Mouse (Mus musculus) intestine, embryonic 15.5 days (tissue): ENCODE data around the gene Lrrfip2. TPM values are rescaled to one million over a fixed set of nuclear protein-coding genes. Genes with fewer than 3 reads are reported as not detected.
A peak's percentile ranks its signal among the peaks of the same experiment; 100 is the strongest.

Experiments
- ATAC-seq: fragments of 200-750 bp; cut with Nextera tagmentation; 2 replicates; pipeline ENCODE4 v1.8.0; 2017; ENCODE audit warnings: moderate TSS enrichment, moderate library complexity
- H3K27ac ChIP-seq: fragments of 300-500 bp; sonication (generic); 2 replicates; pipeline ENCODE4 v1.5.1; 2015; ENCODE audit warnings: mild to moderate bottlenecking, inconsistent platforms
- H3K27me3 ChIP-seq: fragments of 300-500 bp; sonication (generic); replicated peaks from 2 replicates; pipeline ENCODE4 v1.6.1; 2015; ENCODE audit warnings: inconsistent platforms
- H3K36me3 ChIP-seq: fragments of 300-500 bp; sonication (generic); 2 replicates; pipeline ENCODE4 v1.6.1; 2015; ENCODE audit warnings: inconsistent platforms
- H3K4me1 ChIP-seq: fragments of 300-500 bp; sonication (generic); replicated peaks from 2 replicates; pipeline ENCODE4 v1.6.1; 2015; ENCODE audit warnings: inconsistent platforms
- H3K4me2 ChIP-seq: fragments of 300-500 bp; sonication (generic); replicated peaks from 2 replicates; pipeline ENCODE4 v1.6.1; 2015; ENCODE audit warnings: mild to moderate bottlenecking, inconsistent platforms
- H3K4me3 ChIP-seq: fragments of 300-500 bp; sonication (generic); replicated peaks from 2 replicates; pipeline ENCODE4 v1.5.1; 2015; ENCODE audit warnings: inconsistent platforms
- H3K9ac ChIP-seq: fragments of 300-500 bp; sonication (generic); 2 replicates; pipeline ENCODE4 v1.6.1; 2015; ENCODE audit warnings: inconsistent platforms
- H3K9me3 ChIP-seq: fragments of 300-500 bp; sonication (generic); 2 replicates; pipeline ENCODE4 v1.6.1; 2016; ENCODE audit warnings: inconsistent platforms
- WGBS: fragments of 180-500 bp; shearing (Covaris S2); methylation state at CpG from one replicate; pipeline ENCODE4 v1.1.7; 2015; 5-methylcytosine and 5-hydroxymethylcytosine counted together
- polyA plus RNA-seq: library from polyadenylated mRNA; unstranded; fragments of >200 nt; fragmentation: Nextera tagmentation; extraction: Ambion mirVana; gene quantifications from 2 replicates; pipeline ENCODE4 v1.2.1, GENCODE M21; 2015

Gene Lrrfip2
- polyA plus RNA-seq, 1 experiment from 2014 or later, result 41.6 TPM

DNA sequence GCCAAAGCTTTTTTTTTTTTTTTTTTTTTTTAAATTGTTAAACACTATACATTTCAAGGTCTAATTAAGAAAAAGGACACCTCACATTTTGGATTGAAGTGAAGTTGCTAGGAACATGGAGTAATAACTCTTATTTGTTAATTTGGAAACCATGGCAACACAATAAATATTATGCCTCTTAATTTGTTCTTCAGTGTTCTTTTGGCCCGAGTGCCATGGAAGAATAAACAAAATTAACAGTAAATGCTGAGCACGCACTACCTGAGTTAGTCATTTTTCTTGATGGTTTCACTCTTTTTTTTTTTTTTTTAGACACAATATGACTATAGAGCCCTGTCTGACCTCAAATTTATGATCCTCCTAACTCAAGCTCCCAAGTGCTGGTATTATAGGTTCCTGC, 30.6 kb downstream of the Lrrfip2 start:
- no peak overlapping the region for H3K27ac ChIP-seq
- H3K27me3 ChIP-seq, result no peaks in the 10 kb centered on the region
- H3K4me3 ChIP-seq, result no peak overlapping the region
- peaks cover 14% of the 10 kb centered on the region; the same call in 1 of the 2 replicates for H3K4me1 ChIP-seq
- H3K9me3 ChIP-seq, result no peaks in the 10 kb centered on the region
- WGBS, result 36% methylated on average over 2 of the region's 2 CpGs
- H3K36me3 ChIP-seq, result no peaks in the 10 kb centered on the region; the same call in 1 of the 2 replicates
- no peak overlapping the region for H3K4me2 ChIP-seq
- H3K9ac ChIP-seq, result no peak overlapping the region
- peak; percentile 26; the same call in 1 of the 2 replicates for ATAC-seq

DNA sequence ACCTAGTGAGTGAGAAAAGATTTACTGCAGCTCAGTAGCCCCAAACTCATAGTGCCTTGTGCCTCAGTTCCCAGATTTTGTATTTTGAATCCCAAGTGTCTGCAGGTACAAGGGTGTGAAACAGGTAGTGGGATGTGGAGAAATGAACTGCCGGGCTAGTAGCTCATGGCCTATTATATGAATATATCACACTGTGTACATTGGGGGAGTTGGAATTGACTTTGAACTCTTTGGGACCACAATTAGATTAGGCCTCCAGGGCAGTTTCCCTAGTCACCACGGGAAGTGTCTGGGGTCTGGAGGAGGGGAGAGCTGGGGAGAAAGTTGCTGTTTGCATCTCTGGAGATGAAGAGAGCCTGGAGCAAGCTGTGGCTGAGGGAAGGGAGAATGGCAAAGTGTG, 31.0 kb downstream of the Lrrfip2 start:
- Histone ChIP-seq H3K27ac (0 out of 2 replicates have a peak overlapping the region, but pooled peaks have one; percentile 40), H3K27me3 (no peaks in the 10 kb centered on the region), H3K4me3 (no peak overlapping the region), H3K4me1 (peaks cover 14% of the 10 kb centered on the region; the same call in 1 of the 2 replicates), H3K9ac (no peak overlapping the region), H3K9me3 (no peaks in the 10 kb centered on the region), H3K4me2 (no peak overlapping the region), H3K36me3 (no peaks in the 10 kb centered on the region; the same call in 1 of the 2 replicates)
- WGBS, result 34% methylated on average over 2 of the region's 2 CpGs
- ATAC-seq, result peak; percentile 69

DNA sequence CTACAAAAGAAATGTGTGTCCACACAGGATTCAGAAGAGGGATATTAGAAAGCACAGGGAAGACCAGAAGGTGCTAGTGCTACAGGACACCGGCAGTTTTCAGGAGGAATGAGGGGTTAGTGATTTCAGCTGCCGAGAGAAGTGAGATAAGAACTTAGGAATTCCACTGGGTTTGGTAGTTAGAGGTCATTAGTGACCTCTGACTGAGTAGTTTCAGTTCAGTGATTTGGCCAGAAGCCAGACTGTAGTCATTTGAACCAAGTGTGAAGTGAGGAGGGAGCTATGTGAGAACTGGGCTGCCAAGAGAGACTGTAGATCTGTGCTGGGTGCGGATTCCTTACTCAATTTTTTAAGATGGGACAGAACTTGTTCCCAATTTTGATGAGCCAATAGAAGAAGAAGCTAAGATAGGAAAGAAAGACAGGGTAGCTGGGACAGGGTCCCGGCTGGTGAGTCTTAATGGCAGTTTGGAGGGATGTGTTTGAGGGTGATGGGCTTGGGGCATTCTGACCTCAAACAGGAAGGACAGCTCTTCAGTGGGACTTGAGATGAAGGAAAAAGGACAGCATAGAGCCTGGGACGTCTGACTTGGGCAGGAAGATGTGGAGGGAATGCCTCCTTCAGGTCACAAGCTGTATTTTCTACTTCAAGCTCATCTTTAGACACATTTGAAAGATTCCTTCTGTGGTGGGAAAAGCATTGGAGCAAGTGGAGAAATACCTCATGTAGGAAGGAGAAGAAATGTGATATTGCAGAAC, 32.0 kb downstream of the Lrrfip2 start:
- peaks cover 14% of the 10 kb centered on the region; the same call in 1 of the 2 replicates for H3K4me1 ChIP-seq
- no peak overlapping the region for H3K4me3 ChIP-seq
- 39% methylated on average over 5 of the region's 5 CpGs for WGBS
- no peak overlapping the region for H3K9ac ChIP-seq
- 0 out of 2 replicates have a peak overlapping the region, but pooled peaks have one; percentile 40 for H3K27ac ChIP-seq
- H3K36me3 ChIP-seq, result no peaks in the 10 kb centered on the region
- H3K9me3 ChIP-seq, result no peaks in the 10 kb centered on the region
- H3K4me2 ChIP-seq, result no peak overlapping the region
- ATAC-seq, result peak; percentile 74
- H3K27me3 ChIP-seq, result no peaks in the 10 kb centered on the region

DNA sequence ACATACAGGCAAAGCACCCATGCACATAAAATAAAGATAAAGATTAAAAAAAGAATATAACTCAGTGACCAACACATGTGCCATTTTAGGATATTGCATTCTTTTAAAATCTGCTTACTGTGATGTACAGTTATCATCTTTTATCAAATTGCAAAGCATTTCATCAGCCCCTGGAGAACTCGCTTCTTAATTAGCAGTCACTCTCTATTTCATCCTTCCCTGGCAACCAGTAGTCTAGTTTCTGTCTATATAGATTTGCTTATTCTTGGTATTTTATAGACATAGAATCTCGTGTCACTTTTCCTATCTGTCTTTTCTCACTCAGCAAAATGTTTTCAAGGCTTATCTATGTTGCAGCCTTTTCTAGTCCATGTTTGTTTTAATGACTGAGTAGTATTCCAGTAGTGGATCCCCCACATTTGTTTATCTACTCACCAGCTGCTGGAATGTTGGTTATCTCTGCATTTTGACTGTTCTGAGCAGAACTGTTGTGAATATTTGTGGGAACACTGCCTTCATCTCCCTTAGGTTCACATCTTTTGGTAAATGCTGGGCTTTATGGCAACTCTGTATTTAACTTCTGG, 35.0 kb downstream of the Lrrfip2 start:
- Histone ChIP-seq H3K4me2 (no peak overlapping the region), H3K9me3 (no peaks in the 10 kb centered on the region), H3K27me3 (no peaks in the 10 kb centered on the region), H3K4me1 (peaks cover 13% of the 10 kb centered on the region; the same call in 1 of the 2 replicates), H3K4me3 (no peak overlapping the region), H3K27ac (no peak overlapping the region), H3K9ac (no peak overlapping the region), H3K36me3 (no peaks in the 10 kb centered on the region)
- WGBS, result 67% methylated on average over 2 of the region's 2 CpGs
- no peak for ATAC-seq

DNA sequence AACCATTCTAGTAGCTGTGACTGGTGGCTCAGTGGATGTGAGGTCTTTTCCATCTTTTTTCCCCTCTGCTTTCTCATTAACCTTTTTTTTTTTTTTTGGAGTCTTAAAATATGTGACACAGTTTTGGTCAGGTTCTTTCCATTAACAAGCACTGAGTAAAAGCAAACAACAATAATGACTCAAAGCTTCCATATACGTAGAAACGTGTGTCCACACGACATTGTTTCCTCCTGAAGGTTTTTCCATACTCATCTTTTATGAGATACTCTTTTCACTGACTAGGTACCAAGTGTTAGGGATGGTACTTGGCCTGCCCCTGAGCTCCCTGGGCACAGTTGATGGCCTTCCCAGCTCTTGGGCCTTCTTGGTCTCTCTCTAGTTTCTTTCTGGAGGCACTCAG, 35.6 kb downstream of the Lrrfip2 start:
- Histone ChIP-seq H3K4me1 (peaks cover 12% of the 10 kb centered on the region; the same call in 1 of the 2 replicates), H3K9ac (no peak overlapping the region), H3K36me3 (no peaks in the 10 kb centered on the region), H3K4me2 (no peak overlapping the region), H3K27ac (no peak overlapping the region), H3K27me3 (no peaks in the 10 kb centered on the region), H3K9me3 (no peaks in the 10 kb centered on the region), H3K4me3 (no peak overlapping the region)
- no peak for ATAC-seq
- 94% methylated on average over 3 of the region's 3 CpGs for WGBS

DNA sequence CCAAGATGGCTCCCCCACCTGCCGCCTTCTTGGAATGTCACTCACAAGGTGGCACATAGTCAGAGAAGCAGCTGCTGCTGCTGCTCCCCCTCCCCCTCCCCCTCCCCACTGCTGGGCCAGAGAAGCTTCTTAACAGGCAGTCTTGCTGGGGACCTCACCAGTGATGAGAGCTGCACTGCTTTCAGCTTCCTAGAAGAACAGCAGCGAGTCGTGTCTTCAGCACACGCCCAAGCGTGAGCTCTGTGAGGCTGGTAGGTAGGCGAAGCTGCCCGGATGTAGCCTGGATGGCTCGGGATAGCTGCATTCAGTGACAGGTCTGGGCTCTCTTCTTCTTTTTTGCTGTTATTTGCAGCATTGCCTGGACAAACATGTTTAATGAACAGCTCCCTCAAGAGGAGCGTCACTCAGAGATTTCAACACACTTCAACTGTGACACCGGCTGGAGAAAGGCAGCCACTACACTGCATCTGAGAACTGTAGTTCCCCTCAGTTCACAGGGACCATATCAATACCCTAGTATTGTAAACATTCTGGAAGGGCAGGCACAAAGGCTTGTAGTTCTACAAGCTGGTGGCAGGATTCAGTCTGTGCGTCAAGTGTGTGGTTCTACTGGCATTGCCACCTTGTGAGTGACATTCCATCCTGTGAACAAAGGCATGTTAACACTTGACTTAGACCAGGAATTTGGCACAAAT, 38.5 kb downstream of the Lrrfip2 start:
- no peak overlapping the region for H3K27ac ChIP-seq
- no peak overlapping the region for H3K9ac ChIP-seq
- no peaks in the 10 kb centered on the region for H3K36me3 ChIP-seq
- no peaks in the 10 kb centered on the region for H3K27me3 ChIP-seq
- no peak for ATAC-seq
- no peaks in the 10 kb centered on the region for H3K4me1 ChIP-seq
- 84% methylated on average over 11 of the region's 11 CpGs for WGBS
- H3K4me2 ChIP-seq, result no peak overlapping the region
- no peaks in the 10 kb centered on the region for H3K9me3 ChIP-seq
- H3K4me3 ChIP-seq, result no peak overlapping the region

DNA sequence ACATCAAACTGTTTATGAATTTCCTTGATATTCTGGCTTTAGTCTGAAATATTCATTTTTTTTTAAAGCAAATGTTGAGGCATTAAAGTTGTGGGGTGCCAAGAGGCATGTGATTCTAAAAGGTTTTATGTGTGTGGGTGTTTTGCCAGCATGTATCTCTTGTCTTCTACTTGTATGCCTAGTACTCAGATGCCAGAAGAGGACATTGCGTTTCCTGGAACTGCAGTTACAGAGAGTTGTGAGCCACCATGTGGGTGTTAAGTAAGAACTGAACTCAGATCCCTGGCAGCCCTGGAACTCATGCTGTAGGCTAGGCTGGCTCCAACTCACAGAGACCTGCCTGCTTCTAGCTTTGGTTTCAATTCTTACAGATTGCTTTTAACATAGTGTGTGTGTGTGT, 42.2 kb downstream of the Lrrfip2 start:
- Histone ChIP-seq H3K9me3 (no peaks in the 10 kb centered on the region), H3K36me3 (no peaks in the 10 kb centered on the region), H3K27ac (no peak overlapping the region), H3K4me1 (no peaks in the 10 kb centered on the region), H3K27me3 (no peaks in the 10 kb centered on the region), H3K4me3 (no peak overlapping the region), H3K9ac (no peak overlapping the region), H3K4me2 (no peak overlapping the region)
- ATAC-seq, result no peak
- WGBS, result 97% methylated on average over 1 of the region's 1 CpGs

DNA sequence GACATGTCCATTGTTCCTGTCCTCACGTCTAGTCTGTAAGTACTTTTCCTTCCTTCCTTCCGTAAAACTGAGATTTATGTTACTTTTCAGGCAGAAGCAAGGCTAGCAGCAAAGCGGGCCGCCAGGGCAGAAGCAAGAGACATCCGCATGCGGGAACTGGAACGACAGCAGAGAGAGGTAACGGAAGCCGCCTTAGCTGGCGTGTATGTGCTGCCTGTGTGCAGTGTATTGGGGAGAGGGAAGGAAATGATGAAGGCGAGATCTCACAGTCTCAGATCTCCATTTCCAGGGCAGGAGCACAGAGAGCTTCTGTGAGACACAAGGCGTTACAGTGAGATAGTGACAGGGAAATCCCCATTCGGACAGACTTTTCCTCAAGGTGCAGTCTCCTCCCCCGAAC, 43.8 kb downstream of the Lrrfip2 start:
- H3K4me3 ChIP-seq, result no peak overlapping the region
- H3K4me1 ChIP-seq, result no peaks in the 10 kb centered on the region
- no peaks in the 10 kb centered on the region for H3K9me3 ChIP-seq
- no peak overlapping the region for H3K27ac ChIP-seq
- H3K36me3 ChIP-seq, result no peaks in the 10 kb centered on the region
- H3K27me3 ChIP-seq, result no peaks in the 10 kb centered on the region
- no peak overlapping the region for H3K4me2 ChIP-seq
- WGBS, result 81% methylated on average over 14 of the region's 14 CpGs
- no peak overlapping the region for H3K9ac ChIP-seq
- ATAC-seq, result no peak

DNA sequence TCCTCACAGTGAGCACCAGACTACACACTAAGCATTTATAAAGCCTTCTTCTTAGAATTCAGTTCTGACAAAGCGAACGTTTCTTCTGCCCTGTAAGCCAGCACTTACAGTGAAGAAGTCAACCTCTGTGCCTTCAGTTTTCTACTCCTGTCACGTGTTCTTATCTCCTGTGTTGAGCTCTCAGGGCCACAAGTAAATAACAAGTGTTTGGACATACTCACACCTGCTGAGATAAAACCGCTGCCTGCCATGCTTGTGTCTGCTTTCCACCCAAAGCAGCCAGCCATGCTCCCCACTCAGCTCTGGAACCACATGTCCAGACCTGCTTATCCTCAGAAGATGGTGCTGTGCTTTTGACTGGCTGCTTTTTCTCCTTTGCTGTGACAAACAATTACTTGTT, 49.2 kb downstream of the Lrrfip2 start:
- Histone ChIP-seq H3K27ac (no peak overlapping the region), H3K27me3 (no peaks in the 10 kb centered on the region), H3K9me3 (no peaks in the 10 kb centered on the region), H3K4me3 (no peak overlapping the region), H3K36me3 (no peaks in the 10 kb centered on the region), H3K4me2 (no peak overlapping the region), H3K9ac (no peak overlapping the region), H3K4me1 (0 out of 2 replicates have a peak, but pooled peaks cover 2% of the 10 kb centered on the region)
- no peak for ATAC-seq
- WGBS, result 48% methylated on average over 4 of the region's 4 CpGs

DNA sequence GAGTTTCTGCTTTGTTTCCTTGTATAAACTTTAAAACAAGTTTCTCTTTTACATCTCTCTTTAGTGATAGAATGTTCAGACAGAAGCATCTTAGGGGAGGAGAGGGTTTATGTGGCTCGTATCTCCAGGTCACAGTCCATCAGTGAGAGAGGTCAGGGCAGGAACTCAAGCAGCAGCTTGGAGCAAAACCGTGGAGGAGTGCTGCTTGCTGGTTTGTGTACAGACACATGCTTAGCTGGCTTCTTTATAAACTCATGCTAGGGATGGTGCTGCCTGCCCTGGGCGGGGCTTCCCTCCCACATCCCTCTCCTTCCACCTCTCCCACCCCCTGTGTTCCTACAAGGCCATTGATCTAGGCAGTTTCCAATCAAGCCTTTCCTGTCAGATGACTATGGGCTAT, 53.0 kb downstream of the Lrrfip2 start:
- no peak overlapping the region for H3K4me2 ChIP-seq
- H3K27ac ChIP-seq, result no peak overlapping the region
- 0 out of 2 replicates have a peak, but pooled peaks cover 2% of the 10 kb centered on the region for H3K4me1 ChIP-seq
- no peak overlapping the region for H3K9ac ChIP-seq
- H3K9me3 ChIP-seq, result no peaks in the 10 kb centered on the region
- no peak for ATAC-seq
- H3K27me3 ChIP-seq, result no peaks in the 10 kb centered on the region
- H3K4me3 ChIP-seq, result no peak overlapping the region
- WGBS, result 26% methylated on average over 3 of the region's 3 CpGs
- no peaks in the 10 kb centered on the region for H3K36me3 ChIP-seq

DNA sequence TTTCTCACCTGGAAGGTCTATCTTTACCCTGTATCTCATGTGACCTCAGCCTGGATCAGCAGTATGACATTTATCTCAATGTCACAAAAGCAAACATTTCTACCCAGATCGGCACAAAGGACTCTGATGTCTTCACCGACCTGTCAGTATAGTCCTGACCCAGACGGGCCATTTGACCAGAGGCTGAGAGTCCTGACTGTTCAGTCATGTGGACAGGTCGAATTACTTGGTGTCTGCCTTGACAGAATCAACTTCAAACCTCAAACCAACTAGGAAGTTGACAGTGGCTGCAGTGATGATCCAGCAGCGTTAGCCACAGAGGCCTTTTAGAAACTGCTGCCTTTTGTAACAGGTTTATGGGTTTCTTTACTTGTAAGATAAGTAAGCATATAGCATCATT, 56.7 kb downstream of the Lrrfip2 start:
- H3K27ac ChIP-seq, result no peak overlapping the region
- H3K9me3 ChIP-seq, result no peaks in the 10 kb centered on the region
- no peak overlapping the region for H3K9ac ChIP-seq
- 0 out of 2 replicates have a peak, but pooled peaks cover 2% of the 10 kb centered on the region for H3K4me1 ChIP-seq
- no peaks in the 10 kb centered on the region for H3K36me3 ChIP-seq
- ATAC-seq, result no peak
- H3K4me2 ChIP-seq, result no peak overlapping the region
- 55% methylated on average over 5 of the region's 5 CpGs for WGBS
- no peaks in the 10 kb centered on the region for H3K27me3 ChIP-seq
- H3K4me3 ChIP-seq, result no peak overlapping the region

DNA sequence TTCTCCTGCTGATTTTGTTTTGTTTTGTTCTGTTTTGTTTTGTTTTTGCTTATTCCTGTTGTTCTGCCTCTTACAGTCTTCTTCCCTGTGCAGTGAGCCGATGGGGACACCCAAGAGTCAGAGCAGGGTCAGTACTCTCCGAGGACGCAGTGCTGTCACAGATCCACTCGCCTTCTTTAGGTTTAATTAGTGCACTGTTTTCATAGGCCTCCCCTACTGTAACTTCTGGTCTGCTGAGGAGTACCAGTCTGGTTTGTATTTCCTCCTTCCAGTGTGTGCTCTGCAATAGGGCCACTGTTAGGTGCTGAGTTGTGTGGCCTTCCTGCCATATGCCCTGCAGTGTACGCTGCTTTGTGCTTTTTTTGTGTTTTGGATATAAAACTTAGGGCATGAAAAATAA, 61.6 kb downstream of the Lrrfip2 start:
- Histone ChIP-seq H3K4me3 (no peak overlapping the region), H3K36me3 (no peaks in the 10 kb centered on the region), H3K9ac (no peak overlapping the region), H3K4me2 (no peak overlapping the region), H3K4me1 (no peaks in the 10 kb centered on the region), H3K27ac (no peak overlapping the region), H3K27me3 (no peaks in the 10 kb centered on the region), H3K9me3 (no peaks in the 10 kb centered on the region)
- WGBS, result 85% methylated on average over 5 of the region's 5 CpGs
- ATAC-seq, result no peak
